Mouse (Mus musculus): Measurements from ENCODE around the gene Amz2. TPM values are rescaled to one million over a fixed set of nuclear protein-coding genes. Genes with fewer than 3 reads are reported as not detected.

The Amz2 gene
- polyA plus RNA-seq, 1 experiment from 2014 or later, result 58.4 TPM

GRCm38 (mm10) chr11:109426272-109426586, 483 bp downstream of the Amz2 start:
- 0% methylated on average over 11 of the region's 11 CpGs for WGBS
- no peak for ATAC-seq
- Histone ChIP-seq H3K27me3 (no peaks in the 10 kb centered on the region), H3K9ac (peak overlapping the region; percentile 77), H3K27ac (peak overlapping the region; percentile 87), H3K9me3 (replicated peaks) (0 out of 2 replicates have a peak, but pooled peaks cover 5% of the 10 kb centered on the region), H3K36me3 (ENCODE audit: poor library complexity, severe bottlenecking) (peaks cover 29% of the 10 kb centered on the region), H3K4me3 (peak overlapping the region; percentile 68), H3K4me1 (peaks cover 12% of the 10 kb centered on the region), H3K4me2 (peak overlapping the region; percentile 69)

- peaks cover 17% of the 10 kb centered on the region for H3K4me1 ChIP-seq
- ATAC-seq, result no peak
- H3K4me3 ChIP-seq, result no peak overlapping the region
- H3K4me2 ChIP-seq, result peak overlapping the region; percentile 69; the same call in 1 of the 2 replicates
- H3K27ac ChIP-seq, result no peak overlapping the region
- WGBS, result 93% methylated on average over 5 of the region's 5 CpGs
- no peak overlapping the region for H3K9ac ChIP-seq
- no peaks in the 10 kb centered on the region for H3K27me3 ChIP-seq
- peaks cover 32% of the 10 kb centered on the region for H3K36me3 ChIP-seq (ENCODE audit: poor library complexity, severe bottlenecking)
- 0 out of 2 replicates have a peak, but pooled peaks cover under 1% of the 10 kb centered on the region for H3K9me3 ChIP-seq (replicated peaks)
Measured at GRCm38 (mm10) chr11:109427353-109427752, 1.6 kb downstream of the Amz2 start.

- no peak for ATAC-seq
- H3K9ac ChIP-seq, result no peak overlapping the region
- H3K36me3 ChIP-seq (ENCODE audit: poor library complexity, severe bottlenecking), result peaks cover 68% of the 10 kb centered on the region
- H3K27ac ChIP-seq, result no peak overlapping the region
- H3K27me3 ChIP-seq, result no peaks in the 10 kb centered on the region
- no peak overlapping the region for H3K4me2 ChIP-seq
- H3K4me1 ChIP-seq, result peaks cover 7% of the 10 kb centered on the region
- H3K9me3 ChIP-seq (replicated peaks), result no peaks in the 10 kb centered on the region
- no peak overlapping the region for H3K4me3 ChIP-seq
- 94% methylated on average over 16 of the region's 16 CpGs for WGBS
Measured at GRCm38 (mm10) chr11:109434233-109434798, 8.6 kb downstream of the Amz2 start.

- ATAC-seq, result no peak
- Histone ChIP-seq H3K4me3 (no peak overlapping the region), H3K27ac (no peak overlapping the region), H3K36me3 (ENCODE audit: poor library complexity, severe bottlenecking) (peaks cover 48% of the 10 kb centered on the region), H3K9ac (no peak overlapping the region), H3K4me1 (peaks cover 8% of the 10 kb centered on the region), H3K9me3 (replicated peaks) (no peaks in the 10 kb centered on the region), H3K4me2 (no peak overlapping the region), H3K27me3 (peaks cover 5% of the 10 kb centered on the region; the same call in 1 of the 2 replicates)
- WGBS, result 60% methylated on average over 8 of the region's 8 CpGs
Measured at GRCm38 (mm10) chr11:109436889-109437288, 11.1 kb downstream of the Amz2 start.

- Histone ChIP-seq H3K9ac (no peak overlapping the region), H3K4me1 (peaks cover 8% of the 10 kb centered on the region), H3K4me3 (no peak overlapping the region), H3K36me3 (ENCODE audit: poor library complexity, severe bottlenecking) (peaks cover 42% of the 10 kb centered on the region), H3K9me3 (replicated peaks) (no peaks in the 10 kb centered on the region), H3K27me3 (peaks cover 5% of the 10 kb centered on the region; the same call in 1 of the 2 replicates), H3K27ac (no peak overlapping the region), H3K4me2 (peak overlapping the region; percentile 69)
- peak; percentile 55; the same call in 1 of the 2 replicates for ATAC-seq
- WGBS, result 17% methylated on average over 5 of the region's 5 CpGs
Measured at GRCm38 (mm10) chr11:109439209-109439608, 13.5 kb downstream of the Amz2 start.

GRCm38 (mm10) chr11:109439829-109440340, 14.1 kb downstream of the Amz2 start:
- peak; percentile 61 for ATAC-seq
- peak overlapping the region; percentile 69 for H3K4me2 ChIP-seq
- no peaks in the 10 kb centered on the region for H3K9me3 ChIP-seq (replicated peaks)
- no peak overlapping the region for H3K27ac ChIP-seq
- peaks cover 5% of the 10 kb centered on the region; the same call in 1 of the 2 replicates for H3K27me3 ChIP-seq
- peak overlapping the region; percentile 43 for H3K4me3 ChIP-seq
- H3K9ac ChIP-seq, result peak overlapping the region; percentile 67
- WGBS, result 2% methylated on average over 32 of the region's 32 CpGs
- peaks cover 35% of the 10 kb centered on the region for H3K36me3 ChIP-seq (ENCODE audit: poor library complexity, severe bottlenecking)
- peaks cover 8% of the 10 kb centered on the region for H3K4me1 ChIP-seq

- Histone ChIP-seq H3K4me2 (peak overlapping the region; percentile 69), H3K4me1 (peaks cover 8% of the 10 kb centered on the region), H3K27ac (no peak overlapping the region), H3K9me3 (replicated peaks) (no peaks in the 10 kb centered on the region), H3K27me3 (peaks cover 5% of the 10 kb centered on the region; the same call in 1 of the 2 replicates), H3K36me3 (ENCODE audit: poor library complexity, severe bottlenecking) (peaks cover 28% of the 10 kb centered on the region), H3K4me3 (no peak overlapping the region; the same call in 1 of the 2 replicates), H3K9ac (no peak overlapping the region)
- WGBS, result 61% methylated on average over 4 of the region's 4 CpGs
- ATAC-seq, result no peak
Measured at GRCm38 (mm10) chr11:109440641-109441040, 14.9 kb downstream of the Amz2 start.

GRCm38 (mm10) chr11:109441119-109441518, 15.4 kb downstream of the Amz2 start:
- no peak for ATAC-seq
- peaks cover 5% of the 10 kb centered on the region; the same call in 1 of the 2 replicates for H3K27me3 ChIP-seq
- WGBS, result 49% methylated on average over 3 of the region's 3 CpGs
- H3K4me1 ChIP-seq, result peaks cover 8% of the 10 kb centered on the region
- H3K27ac ChIP-seq, result no peak overlapping the region
- H3K9me3 ChIP-seq (replicated peaks), result no peaks in the 10 kb centered on the region
- H3K9ac ChIP-seq, result no peak overlapping the region
- no peak overlapping the region for H3K4me2 ChIP-seq
- peaks cover 24% of the 10 kb centered on the region for H3K36me3 ChIP-seq (ENCODE audit: poor library complexity, severe bottlenecking)
- H3K4me3 ChIP-seq, result no peak overlapping the region

- H3K4me3 ChIP-seq, result no peak overlapping the region
- H3K4me1 ChIP-seq, result peaks cover 8% of the 10 kb centered on the region
- 70% methylated on average over 5 of the region's 5 CpGs for WGBS
- no peak for ATAC-seq
- H3K27ac ChIP-seq, result no peak overlapping the region
- H3K36me3 ChIP-seq (ENCODE audit: poor library complexity, severe bottlenecking), result peaks cover 13% of the 10 kb centered on the region
- no peak overlapping the region for H3K4me2 ChIP-seq
- peaks cover 5% of the 10 kb centered on the region; the same call in 1 of the 2 replicates for H3K27me3 ChIP-seq
- H3K9me3 ChIP-seq (replicated peaks), result no peaks in the 10 kb centered on the region
- H3K9ac ChIP-seq, result no peak overlapping the region
Measured at GRCm38 (mm10) chr11:109442166-109442730, 16.5 kb downstream of the Amz2 start.

GRCm38 (mm10) chr11:109443468-109444263, 17.9 kb downstream of the Amz2 start:
- Histone ChIP-seq H3K4me3 (no peak overlapping the region), H3K27ac (no peak overlapping the region), H3K9ac (no peak overlapping the region), H3K4me1 (peaks cover 8% of the 10 kb centered on the region), H3K36me3 (ENCODE audit: poor library complexity, severe bottlenecking) (no peaks in the 10 kb centered on the region), H3K9me3 (replicated peaks) (no peaks in the 10 kb centered on the region), H3K4me2 (no peak overlapping the region), H3K27me3 (peaks cover 5% of the 10 kb centered on the region; the same call in 1 of the 2 replicates)
- no peak for ATAC-seq
- 92% methylated on average over 8 of the region's 8 CpGs for WGBS

- no peak for ATAC-seq
- 39% methylated on average over 7 of the region's 7 CpGs for WGBS
- H3K27me3 ChIP-seq, result peaks cover 5% of the 10 kb centered on the region; the same call in 1 of the 2 replicates
Measured at GRCm38 (mm10) chr11:109444600-109444999, 18.9 kb downstream of the Amz2 start.

More at GRCm38 (mm10) chr11:109444600-109444999, 18.9 kb downstream of the Amz2 start:
- no peak overlapping the region for H3K27ac ChIP-seq
- H3K9ac ChIP-seq, result no peak overlapping the region
- no peaks in the 10 kb centered on the region for H3K9me3 ChIP-seq (replicated peaks)
- H3K4me2 ChIP-seq, result no peak overlapping the region
- no peak overlapping the region for H3K4me3 ChIP-seq
- H3K4me1 ChIP-seq, result peaks cover 6% of the 10 kb centered on the region
- no peaks in the 10 kb centered on the region for H3K36me3 ChIP-seq (ENCODE audit: poor library complexity, severe bottlenecking)

All from forebrain, embryonic 13.5 days (tissue).